Mouse (Mus musculus) ES-E14 (cell line): Measurements from ENCODE around the gene Dtd1.

Experiments
- CHD2 ChIP-seq: IDR thresholded peaks from 2 replicates; pipeline ENCODE4 v1.6.1; 2014; ENCODE audit warnings: mild to moderate bottlenecking, low read depth, low read length, inconsistent platforms
- MAFK ChIP-seq: IDR thresholded peaks from 2 replicates; pipeline ENCODE4 v1.6.1; 2014; ENCODE audit warnings: mild to moderate bottlenecking, low read depth, low read length, inconsistent platforms; ENCODE audit not compliant: insufficient read depth

DNA sequence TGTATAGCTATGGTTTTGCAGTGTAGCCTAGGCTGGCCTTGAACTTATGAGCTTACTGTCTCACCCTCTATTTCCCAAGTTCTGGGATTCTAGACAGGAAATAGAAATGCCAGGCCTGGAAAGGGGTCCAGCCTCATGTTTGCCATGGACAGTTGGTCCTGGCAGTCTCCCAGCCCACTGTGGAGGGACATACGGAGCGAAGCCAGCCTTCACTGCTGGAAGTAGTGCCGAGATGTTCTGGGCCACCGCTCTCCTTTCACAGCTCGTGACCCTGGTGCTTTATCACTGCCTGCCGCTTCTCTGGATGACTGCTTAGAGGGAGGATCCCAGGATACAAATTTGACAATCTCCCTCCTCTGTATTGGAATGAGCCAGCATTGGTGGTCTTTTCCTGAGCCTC lies 21.8 kb downstream of the Dtd1 start:
- no peak for TF ChIP-seq MAFK
- no peak for TF ChIP-seq CHD2
